Mouse (Mus musculus) adrenal gland, postnatal 4 days (tissue): ENCODE data around the gene Defb33. TPM values are rescaled to one million over a fixed set of nuclear protein-coding genes. Genes with fewer than 3 reads are reported as not detected.

Experiments
- DNase-seq, 2 experiments: peaks; one replicate each; pipeline ENCODE4 v3.0.0; 2021 to 2022; ENCODE audit warnings: low spot score in 2 of 2, mixed read lengths in 2 of 2
- long read RNA-seq, 2 experiments: library from polyadenylated mRNA; stranded (forward); transcript quantifications; one replicate each; pipeline ENCODE4 v2.0.0; 2021
- total RNA-seq, 2 experiments: library from RNA; stranded (reverse); gene quantifications; 2 replicates each; pipeline ENCODE4 v1.2.3; 2021

Gene Defb33
- not detected for total RNA-seq
- long read RNA-seq, experiment 1, result 0 reads
- long read RNA-seq, experiment 2, result 0 reads

- DNase-seq, result no peak
Measured at GRCm38 (mm10) chr8:20892369-20892768, at the start of gene Defb33. Defb33 (plus strand) TSS chr8:20892669.

- no peak for DNase-seq
Measured at GRCm38 (mm10) chr8:20874608-20875007, 17.9 kb upstream of the Defb33 start.

- DNase-seq, result no peak
Measured at GRCm38 (mm10) chr8:20902527-20902926, 10.1 kb downstream of the Defb33 start, which contains the start of gene Gm15056. Gm15056 (minus strand) TSS chr8:20902627.

- DNase-seq, result no peak
Measured at GRCm38 (mm10) chr8:20907119-20907518, 14.7 kb downstream of the Defb33 start.

GRCm38 (mm10) chr8:20908256-20908655 is 15.8 kb downstream of the Defb33 start:
- no peak for DNase-seq

GRCm38 (mm10) chr8:20912288-20912687 is 19.8 kb downstream of the Defb33 start:
- DNase-seq, result no peak

GRCm38 (mm10) chr8:20921971-20922370 is 29.5 kb downstream of the Defb33 start, which contains the start of gene Gm6040:
Gm6040 (minus strand) TSS chr8:20922071.
- no peak for DNase-seq

GRCm38 (mm10) chr8:20944610-20945009 is 52.1 kb downstream of the Defb33 start, which contains the start of gene AY761185:
AY761185 (minus strand) TSS chr8:20944710.
- DNase-seq, result no peak

Other genes with a start within 250 kb of the Defb33 start
- gene Gm15056, start 10.0 kb downstream of the Defb33 start, total RNA-seq, result not detected
- not detected for gene Gm6040, start 29.4 kb downstream of the Defb33 start, total RNA-seq
- gene AY761185, start 52.0 kb downstream of the Defb33 start, total RNA-seq, result not detected
- not detected for gene Defa21, start 132.9 kb downstream of the Defb33 start, total RNA-seq
- gene Defa23, start 162.4 kb downstream of the Defb33 start, total RNA-seq, result not detected
- gene Defa35, start 172.4 kb downstream of the Defb33 start, total RNA-seq, result not detected
- not detected for gene Defa25, start 191.8 kb downstream of the Defb33 start, total RNA-seq
- gene Gm14851, start 203.4 kb downstream of the Defb33 start, total RNA-seq, result not detected
- gene Defa30, start 242.0 kb downstream of the Defb33 start, total RNA-seq, result not detected